Mouse (Mus musculus) hindbrain, embryonic 11.5 days (tissue): ENCODE results near the gene Klk4. TPM values are rescaled to one million over a fixed set of nuclear protein-coding genes. Genes with fewer than 3 reads are reported as not detected.

Experiments used
- ATAC-seq: fragments of 200-750 bp; cut with Nextera tagmentation; 2 replicates; pipeline ENCODE4 v1.8.0; 2017; ENCODE audit warnings: mild to moderate bottlenecking, moderate TSS enrichment, moderate library complexity; ENCODE audit not compliant: low FRiP score
- DNase-seq: peaks from one replicate; pipeline ENCODE4 v3.0.0-alpha.2; 2015; ENCODE audit warnings: low spot score
- H3K27ac ChIP-seq: fragments of 300-500 bp; sonication (generic); 2 replicates; pipeline ENCODE4 v1.5.1; 2014; ENCODE audit warnings: mild to moderate bottlenecking, low read depth, low read length
- H3K27me3 ChIP-seq: fragments of 300-500 bp; sonication (generic); 2 replicates; pipeline ENCODE4 v1.6.1; 2014; ENCODE audit warnings: mild to moderate bottlenecking, low read length, moderate library complexity, mixed read lengths; ENCODE audit not compliant: control insufficient read depth, insufficient read depth
- H3K36me3 ChIP-seq: fragments of 300-500 bp; sonication (generic); 2 replicates; pipeline ENCODE4 v1.6.1; 2014; ENCODE audit warnings: mild to moderate bottlenecking, low read length, moderate library complexity, mixed read lengths; ENCODE audit not compliant: control insufficient read depth, insufficient read depth
- H3K4me1 ChIP-seq: fragments of 300-500 bp; sonication (generic); replicated peaks from 2 replicates; pipeline ENCODE4 v1.6.1; 2014; ENCODE audit warnings: low read length, mixed read lengths; ENCODE audit not compliant: control insufficient read depth, insufficient read depth
- H3K4me2 ChIP-seq: fragments of 300-500 bp; sonication (generic); replicated peaks from 2 replicates; pipeline ENCODE4 v1.6.1; 2014; ENCODE audit warnings: mild to moderate bottlenecking, low read depth, low read length
- H3K4me3 ChIP-seq: fragments of 300-500 bp; sonication (generic); 2 replicates; pipeline ENCODE4 v1.5.1; 2014; ENCODE audit warnings: low read depth, low read length
- H3K9ac ChIP-seq: fragments of 300-500 bp; sonication (generic); 2 replicates; pipeline ENCODE4 v1.6.1; 2014; ENCODE audit warnings: low read depth, low read length
- H3K9me3 ChIP-seq: fragments of 300-500 bp; sonication (generic); 2 replicates; pipeline ENCODE4 v1.6.1; 2016; ENCODE audit warnings: low read length; ENCODE audit not compliant: control insufficient read depth
- WGBS: fragments of 180-500 bp; shearing (Covaris S2); extraction: QIAGEN DNeasy Blood & Tissue Kit; methylation state at CpG from one replicate; pipeline ENCODE4 v1.1.7; 2014; 5-methylcytosine and 5-hydroxymethylcytosine counted together
- polyA plus RNA-seq: library from polyadenylated mRNA; unstranded; fragments of >200 nt; fragmentation: Nextera tagmentation; extraction: Ambion mirVana; gene quantifications from 2 replicates; pipeline ENCODE4 v1.2.1, GENCODE M21; 2014

Gene Klk4
- 0.20 TPM in 1 of 2 replicates, not detected in the other for polyA plus RNA-seq

- Histone ChIP-seq H3K4me2 (no peak within 1 kb of the TSS), H3K27ac (no peak within 1 kb of the TSS), H3K27me3 (no peaks in the 10 kb centered on the region), H3K36me3 (no peaks in the 10 kb centered on the region), H3K9ac (no peak within 1 kb of the TSS), H3K4me1 (no peaks in the 10 kb centered on the region), H3K4me3 (no peak within 1 kb of the TSS), H3K9me3 (no peaks in the 10 kb centered on the region)
- WGBS = 28% methylated on average over 3 of the region's 3 CpGs
- ATAC-seq = no peak
- DNase-seq = no peak
Observed at GRCm38 (mm10) chr7:43880912-43881311, at the start of gene Klk4. Gene Klk4 (plus strand): TSS chr7:43881160.

GRCm38 (mm10) chr7:43841701-43842100, 39.3 kb upstream of the Klk4 start, which contains the start of gene Klk5:
Gene Klk5 (plus strand): TSS chr7:43841971.
- Histone ChIP-seq H3K27ac (no peak within 1 kb of the TSS), H3K4me2 (no peak within 1 kb of the TSS), H3K36me3 (no peaks in the 10 kb centered on the region), H3K4me3 (no peak within 1 kb of the TSS), H3K9me3 (no peaks in the 10 kb centered on the region), H3K27me3 (no peaks in the 10 kb centered on the region), H3K4me1 (no peaks in the 10 kb centered on the region), H3K9ac (no peak within 1 kb of the TSS)
- ATAC-seq (no peak), DNase-seq (no peak)
- WGBS = 57% methylated on average over 3 of the region's 3 CpGs

- no peak for DNase-seq
- H3K36me3 ChIP-seq = no peaks in the 10 kb centered on the region
- WGBS = 89% methylated on average over 4 of the region's 4 CpGs
- no peak overlapping the region for H3K9ac ChIP-seq
- no peak for ATAC-seq
- H3K27ac ChIP-seq = no peak overlapping the region
- no peaks in the 10 kb centered on the region for H3K9me3 ChIP-seq
- H3K27me3 ChIP-seq = no peaks in the 10 kb centered on the region
- no peak overlapping the region for H3K4me2 ChIP-seq
- no peak overlapping the region for H3K4me3 ChIP-seq
- no peaks in the 10 kb centered on the region for H3K4me1 ChIP-seq
Observed at GRCm38 (mm10) chr7:43843801-43844200, 37.2 kb upstream of the Klk4 start.

- H3K9me3 ChIP-seq = no peaks in the 10 kb centered on the region
- no peaks in the 10 kb centered on the region for H3K4me1 ChIP-seq
- no peak overlapping the region for H3K9ac ChIP-seq
- H3K27me3 ChIP-seq = no peaks in the 10 kb centered on the region
- H3K36me3 ChIP-seq = no peaks in the 10 kb centered on the region
- DNase-seq (no peak), ATAC-seq (no peak)
- no peak overlapping the region for H3K27ac ChIP-seq
- WGBS = 92% methylated on average over 6 of the region's 6 CpGs
- no peak overlapping the region for H3K4me2 ChIP-seq
- H3K4me3 ChIP-seq = no peak overlapping the region
Observed at GRCm38 (mm10) chr7:43851616-43852015, 29.3 kb upstream of the Klk4 start.

- no peak overlapping the region for H3K4me2 ChIP-seq
- no peak overlapping the region for H3K9ac ChIP-seq
- no peaks in the 10 kb centered on the region for H3K27me3 ChIP-seq
- H3K9me3 ChIP-seq = no peaks in the 10 kb centered on the region
- H3K27ac ChIP-seq = no peak overlapping the region
- H3K4me1 ChIP-seq = no peaks in the 10 kb centered on the region
- H3K4me3 ChIP-seq = no peak overlapping the region
- H3K36me3 ChIP-seq = no peaks in the 10 kb centered on the region
- no peak for ATAC-seq
- DNase-seq = no peak
- WGBS = 85% methylated on average over 9 of the region's 9 CpGs
Observed at GRCm38 (mm10) chr7:43854642-43855380, 26.1 kb upstream of the Klk4 start.

- H3K4me1 ChIP-seq = no peaks in the 10 kb centered on the region
- no peaks in the 10 kb centered on the region for H3K36me3 ChIP-seq
- WGBS = 80% methylated on average over 3 of the region's 3 CpGs
- no peak overlapping the region for H3K4me2 ChIP-seq
- H3K9me3 ChIP-seq = no peaks in the 10 kb centered on the region
- no peak for ATAC-seq
- H3K27me3 ChIP-seq = no peaks in the 10 kb centered on the region
- no peak for DNase-seq
- no peak overlapping the region for H3K4me3 ChIP-seq
- H3K27ac ChIP-seq = no peak overlapping the region
- H3K9ac ChIP-seq = no peak overlapping the region
Observed at GRCm38 (mm10) chr7:43855709-43856108, 25.3 kb upstream of the Klk4 start.

GRCm38 (mm10) chr7:43856307-43856706, 24.7 kb upstream of the Klk4 start:
- no peak overlapping the region for H3K9ac ChIP-seq
- ATAC-seq (no peak), DNase-seq (no peak)
- H3K4me2 ChIP-seq = no peak overlapping the region
- H3K27me3 ChIP-seq = no peaks in the 10 kb centered on the region
- WGBS = 82% methylated on average over 7 of the region's 7 CpGs
- no peak overlapping the region for H3K27ac ChIP-seq
- H3K4me3 ChIP-seq = no peak overlapping the region
- H3K36me3 ChIP-seq = no peaks in the 10 kb centered on the region
- H3K4me1 ChIP-seq = no peaks in the 10 kb centered on the region
- no peaks in the 10 kb centered on the region for H3K9me3 ChIP-seq

- no peaks in the 10 kb centered on the region for H3K27me3 ChIP-seq
- ATAC-seq = no peak
- no peak overlapping the region for H3K9ac ChIP-seq
- no peaks in the 10 kb centered on the region for H3K4me1 ChIP-seq
- H3K27ac ChIP-seq = no peak overlapping the region
- H3K36me3 ChIP-seq = no peaks in the 10 kb centered on the region
- WGBS = 92% methylated on average over 12 of the region's 12 CpGs
- no peaks in the 10 kb centered on the region for H3K9me3 ChIP-seq
- no peak overlapping the region for H3K4me3 ChIP-seq
- no peak for DNase-seq
- H3K4me2 ChIP-seq = no peak overlapping the region
Observed at GRCm38 (mm10) chr7:43857501-43857900, 23.5 kb upstream of the Klk4 start.

GRCm38 (mm10) chr7:43860411-43860810, 20.5 kb upstream of the Klk4 start:
- Histone ChIP-seq H3K4me1 (no peaks in the 10 kb centered on the region), H3K36me3 (no peaks in the 10 kb centered on the region), H3K27ac (no peak overlapping the region), H3K9ac (no peak overlapping the region), H3K4me3 (no peak overlapping the region), H3K4me2 (no peak overlapping the region), H3K27me3 (no peaks in the 10 kb centered on the region), H3K9me3 (no peaks in the 10 kb centered on the region)
- ATAC-seq = 0 out of 2 replicates have a peak, but pooled peaks have one; percentile 38
- 58% methylated on average over 8 of the region's 8 CpGs for WGBS
- no peak for DNase-seq
